Mouse (Mus musculus): ENCODE measurements around the gene Nostrin.

DNA sequence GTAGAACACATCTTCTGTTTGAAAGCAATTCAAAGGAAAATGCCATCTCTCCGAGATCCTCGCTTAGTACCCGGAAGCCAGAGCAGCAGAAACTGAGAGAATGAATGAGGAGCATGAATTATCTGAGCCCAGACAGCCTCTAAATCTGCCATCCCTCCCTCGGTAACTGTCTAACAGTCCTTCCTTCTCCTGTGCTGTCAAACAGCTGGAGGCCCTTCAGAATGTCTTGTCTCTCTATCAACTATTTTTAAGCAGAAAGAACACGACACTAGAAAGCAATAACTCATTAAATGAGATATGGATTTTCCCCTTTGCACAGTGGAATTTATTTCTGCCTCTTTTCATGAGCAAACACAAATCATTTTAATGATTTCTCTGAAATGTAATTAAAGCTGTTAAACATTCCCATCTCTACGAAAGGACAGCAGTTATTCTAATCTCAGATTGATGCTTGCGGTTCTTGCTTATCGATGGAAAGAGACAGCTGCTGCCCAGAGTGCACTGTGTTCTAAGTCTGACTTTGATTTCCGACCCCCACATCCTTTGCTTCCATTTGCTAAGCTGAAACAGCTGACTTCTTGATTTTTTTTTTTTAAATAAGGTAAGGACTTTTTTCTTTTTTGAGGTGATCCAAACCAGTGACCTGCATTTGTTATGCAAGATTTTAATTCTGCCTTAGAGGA, 34.9 kb downstream of the Nostrin start:
- TF ChIP-seq POLR2A (IDR thresholded peaks at IDR 0.05; ENCODE audit: insufficient read length, low read depth) (no peak), TCF12 (IDR thresholded peaks at IDR 0.05; ENCODE audit: insufficient read depth, poor library complexity, severe bottlenecking) (peak; percentile 30), USF1 (IDR thresholded peaks at IDR 0.05; ENCODE audit: low read depth) (no peak), POLR2AphosphoS2 (IDR thresholded peaks at IDR 0.05; ENCODE audit: insufficient read length, low read depth) (no peak), CEBPB (IDR thresholded peaks at IDR 0.05; ENCODE audit: insufficient read depth, poor library complexity, severe bottlenecking) (no peak)

Measured in myocyte (in vitro differentiated cells).